Mouse (Mus musculus) naive thymus-derived CD4-positive, alpha-beta T cell, adult 2 months (primary cell): ENCODE measurements around the gene Mki67.

Source experiments
- DNase-seq: peaks from one replicate; pipeline ENCODE4 v3.0.0-alpha.2; 2011; ENCODE audit warnings: low read depth

The Mki67 gene

DNA sequence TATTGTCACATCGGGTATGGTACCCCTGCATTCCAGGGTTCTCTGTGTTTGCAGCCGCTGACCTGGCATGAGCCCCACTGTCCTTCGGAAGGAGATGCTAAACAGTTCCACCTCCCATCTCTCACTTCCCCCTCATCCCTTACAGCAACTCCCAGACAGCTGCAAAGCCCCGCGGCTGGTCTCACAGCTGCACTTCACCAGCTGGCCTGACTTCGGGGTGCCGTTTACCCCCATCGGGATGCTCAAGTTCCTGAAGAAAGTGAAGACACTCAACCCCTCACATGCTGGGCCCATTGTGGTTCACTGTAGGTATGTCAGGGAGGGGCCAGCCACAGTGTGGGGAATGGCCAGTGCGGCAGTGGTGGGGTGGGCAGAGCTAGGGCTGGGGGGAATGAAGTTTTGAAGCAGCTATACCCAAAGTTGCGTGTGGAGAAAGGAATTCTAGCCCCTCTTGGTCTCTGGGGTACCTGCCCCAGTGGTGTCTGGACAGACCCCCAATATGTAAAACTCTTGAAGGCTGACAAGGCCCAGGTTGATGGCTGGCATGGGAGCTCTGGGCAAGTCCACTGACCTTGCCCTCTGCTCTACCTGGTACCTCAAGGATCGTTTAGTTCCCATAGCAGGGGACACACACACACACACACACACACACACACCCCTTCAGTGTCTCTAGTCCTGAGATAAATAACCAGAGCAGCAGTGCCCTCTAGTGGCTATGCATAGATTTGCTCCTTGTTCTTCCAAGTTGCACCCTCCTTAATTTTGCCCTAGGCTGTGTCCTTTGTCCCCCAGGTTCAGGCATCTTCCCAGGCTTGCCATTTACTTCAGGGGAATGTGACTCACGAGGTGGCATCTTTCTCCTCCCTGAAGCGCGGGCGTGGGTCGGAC lies 47.1 kb downstream of the Mki67 start:
- peak; percentile 86 for DNase-seq

DNA sequence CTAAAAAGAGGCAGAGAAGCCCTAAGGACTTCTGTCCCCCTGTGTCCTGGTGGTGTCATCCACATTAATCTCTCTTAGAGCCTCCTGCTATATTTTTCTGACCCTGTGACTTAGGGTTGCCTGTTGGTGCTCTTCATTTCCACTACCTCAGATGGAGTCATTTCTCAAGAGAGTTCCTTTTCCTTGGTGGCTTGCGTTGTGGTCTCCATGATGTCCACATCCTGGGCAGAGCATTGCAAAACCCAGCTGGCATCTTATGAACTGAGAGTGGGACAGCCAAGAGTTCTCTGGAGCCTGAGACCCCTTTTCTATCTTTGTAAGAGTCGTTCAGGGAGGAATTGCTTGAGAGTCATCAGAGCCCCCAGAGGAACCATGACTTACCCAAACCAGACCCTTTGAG lies 49.8 kb downstream of the Mki67 start:
- DNase-seq = no peak

DNA sequence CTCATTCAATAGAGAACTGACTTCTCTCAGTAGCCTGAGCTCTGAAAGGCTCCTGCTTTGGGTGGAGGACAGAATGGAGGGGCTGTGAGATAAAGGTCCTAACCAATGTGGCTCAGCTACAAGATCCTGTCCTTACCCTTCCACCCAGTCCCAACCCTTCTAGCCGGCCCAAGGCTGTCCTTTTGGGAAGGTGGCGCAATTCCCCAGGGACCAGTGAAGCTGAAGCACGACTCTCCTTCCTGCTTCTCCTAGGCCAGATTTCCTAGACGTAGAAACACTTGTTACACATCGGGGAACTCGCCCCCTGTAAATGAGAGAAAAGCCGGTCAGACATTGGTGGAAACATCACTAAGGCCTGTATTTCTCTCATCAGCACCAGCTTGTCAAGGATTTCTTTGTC lies 52.0 kb downstream of the Mki67 start:
- DNase-seq = no peak

DNA sequence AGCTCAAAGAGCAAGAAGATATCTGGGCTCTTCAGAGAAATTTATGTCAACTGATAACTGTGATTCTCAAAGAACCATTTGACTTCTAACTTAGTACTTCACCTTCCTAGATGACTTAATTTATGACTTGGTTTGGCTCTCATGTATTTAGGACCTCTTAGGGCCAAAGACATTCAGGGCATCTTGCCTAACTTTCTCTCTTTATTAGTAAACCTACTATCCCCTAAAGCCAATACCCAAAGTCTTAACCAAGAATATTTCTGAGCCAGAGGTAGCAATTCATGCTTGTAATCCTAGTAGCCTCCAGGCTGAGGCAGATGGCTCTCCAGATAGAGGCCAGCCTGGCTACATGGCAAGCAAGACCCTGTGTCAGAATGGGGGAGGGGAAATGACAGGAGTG lies 55.8 kb downstream of the Mki67 start:
- no peak for DNase-seq

DNA sequence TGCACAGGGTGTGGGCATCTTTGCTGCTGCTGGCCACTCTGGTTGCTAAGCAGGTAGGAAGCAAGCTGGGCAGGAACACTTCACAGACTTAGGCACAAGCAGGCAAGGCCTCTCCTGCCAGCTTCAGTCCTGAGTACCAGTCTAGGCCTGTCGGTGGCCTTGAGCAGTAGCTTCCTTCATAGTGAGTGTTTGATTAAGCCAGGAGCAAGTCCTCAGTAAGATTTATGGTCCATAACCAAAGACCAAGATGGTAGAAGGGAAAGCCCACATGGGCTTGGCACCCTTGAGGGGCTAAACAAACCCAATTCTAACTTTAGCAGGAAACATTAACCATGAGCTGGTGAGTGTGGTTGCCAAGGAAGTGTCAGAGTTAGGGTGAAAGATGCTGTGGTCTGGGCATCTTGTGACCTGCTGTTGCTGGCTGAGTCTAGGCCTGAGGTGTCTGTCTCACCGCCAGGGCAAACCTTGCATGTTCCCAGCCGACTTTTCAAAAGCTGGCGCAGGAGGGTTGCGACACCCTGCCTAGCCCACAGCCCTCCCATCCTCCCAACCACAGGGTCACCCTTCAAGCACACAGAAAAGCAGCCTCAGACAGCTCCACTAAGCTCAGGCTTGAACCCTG lies 56.7 kb downstream of the Mki67 start:
- no peak for DNase-seq

DNA sequence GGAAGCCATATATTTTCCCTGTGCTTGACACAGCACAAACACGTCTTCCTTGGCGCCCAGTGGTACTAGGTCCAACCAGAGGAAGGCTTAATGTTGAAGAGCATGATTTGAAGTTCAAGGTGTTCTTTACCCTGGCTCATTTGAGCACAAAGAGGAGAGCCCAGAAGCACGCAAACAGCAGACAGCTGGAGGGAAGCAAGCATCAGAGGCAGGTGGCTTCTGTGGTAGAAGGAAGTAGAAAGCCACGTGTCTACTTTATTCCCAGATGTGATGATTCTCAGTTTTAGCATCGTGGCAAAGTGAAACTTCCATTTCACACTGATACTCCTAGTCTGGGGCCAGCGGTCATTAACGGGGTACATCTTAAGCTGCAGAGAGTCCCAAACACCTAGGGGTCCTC lies 58.0 kb downstream of the Mki67 start:
- DNase-seq = no peak

DNA sequence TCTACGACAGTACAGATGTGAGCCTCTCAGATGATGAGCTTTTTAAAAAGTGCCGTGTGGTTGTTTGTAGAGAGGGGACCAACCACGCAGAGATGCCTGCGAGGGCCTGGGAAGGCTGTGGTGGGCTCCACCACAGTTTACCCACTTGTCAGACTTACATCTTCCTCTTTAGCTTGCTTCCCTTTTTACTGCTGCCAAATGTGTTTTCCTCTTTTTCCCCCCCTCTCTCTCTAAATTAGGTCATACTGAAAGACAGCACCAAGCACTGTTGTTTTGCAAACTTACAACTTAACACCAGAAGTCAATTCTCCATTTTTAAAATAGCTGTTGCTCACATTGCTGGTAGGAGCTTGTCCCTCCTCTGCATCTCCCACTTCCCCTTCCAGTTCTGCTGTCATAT lies 61.0 kb downstream of the Mki67 start:
- no peak for DNase-seq

DNA sequence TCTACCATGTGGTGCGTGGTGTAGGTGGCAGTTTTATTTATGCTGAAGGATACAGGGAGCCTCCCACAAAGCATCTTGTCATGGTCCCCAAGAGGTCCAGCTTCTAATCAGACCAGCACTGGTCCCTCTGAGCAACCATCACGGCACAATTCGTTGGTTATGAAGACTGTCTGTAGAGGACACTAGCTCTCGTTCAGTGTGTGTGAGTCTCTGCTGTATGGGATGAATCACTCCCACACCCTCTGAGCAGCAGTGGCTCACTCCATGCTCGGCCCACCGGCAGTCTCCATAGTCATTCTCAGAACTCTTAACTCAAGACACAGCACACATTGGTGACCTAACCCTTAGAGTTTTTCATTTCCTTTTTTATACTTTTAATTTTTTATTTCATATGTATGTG lies 61.9 kb downstream of the Mki67 start:
- DNase-seq = no peak

DNA sequence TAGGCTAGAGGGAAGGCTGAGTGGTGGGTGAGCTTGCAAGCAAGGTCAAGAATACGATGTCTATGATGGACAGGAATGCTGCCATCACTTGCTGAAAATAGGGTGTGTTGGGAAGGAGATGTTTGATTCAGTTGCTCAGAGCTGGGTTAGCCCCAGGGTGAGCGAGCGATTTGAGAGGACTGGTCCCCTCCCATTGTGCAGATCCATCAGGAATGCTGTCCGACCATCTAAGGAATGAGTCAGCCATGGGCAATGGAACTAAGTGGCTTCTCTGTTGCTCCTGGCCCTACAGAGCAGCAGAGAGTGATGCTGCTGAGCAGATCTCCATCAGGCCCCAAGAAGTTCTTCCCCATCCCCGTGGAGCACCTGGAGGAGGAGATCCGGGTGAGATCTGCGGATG lies 62.6 kb downstream of the Mki67 start:
- DNase-seq = no peak

DNA sequence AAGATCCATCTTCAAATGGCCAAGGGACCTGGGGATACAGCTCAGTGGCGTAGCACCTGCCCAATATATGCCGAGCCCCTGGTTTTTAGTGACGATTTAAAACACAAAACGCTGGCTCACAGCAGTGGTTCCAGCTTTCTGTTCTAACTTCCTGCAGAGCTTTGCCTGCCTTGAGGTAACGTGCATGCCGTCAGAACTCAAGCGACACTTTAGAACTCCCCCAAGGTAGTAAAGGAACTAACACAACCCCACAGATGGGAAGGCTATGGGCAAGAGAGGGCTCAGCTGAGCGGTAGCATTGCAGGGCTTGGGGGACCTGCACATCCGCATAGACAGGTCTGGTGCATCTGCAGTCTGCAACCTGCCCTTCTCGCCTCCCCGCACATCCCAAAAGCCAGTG lies 63.4 kb downstream of the Mki67 start:
- peak; percentile 68 for DNase-seq

DNA sequence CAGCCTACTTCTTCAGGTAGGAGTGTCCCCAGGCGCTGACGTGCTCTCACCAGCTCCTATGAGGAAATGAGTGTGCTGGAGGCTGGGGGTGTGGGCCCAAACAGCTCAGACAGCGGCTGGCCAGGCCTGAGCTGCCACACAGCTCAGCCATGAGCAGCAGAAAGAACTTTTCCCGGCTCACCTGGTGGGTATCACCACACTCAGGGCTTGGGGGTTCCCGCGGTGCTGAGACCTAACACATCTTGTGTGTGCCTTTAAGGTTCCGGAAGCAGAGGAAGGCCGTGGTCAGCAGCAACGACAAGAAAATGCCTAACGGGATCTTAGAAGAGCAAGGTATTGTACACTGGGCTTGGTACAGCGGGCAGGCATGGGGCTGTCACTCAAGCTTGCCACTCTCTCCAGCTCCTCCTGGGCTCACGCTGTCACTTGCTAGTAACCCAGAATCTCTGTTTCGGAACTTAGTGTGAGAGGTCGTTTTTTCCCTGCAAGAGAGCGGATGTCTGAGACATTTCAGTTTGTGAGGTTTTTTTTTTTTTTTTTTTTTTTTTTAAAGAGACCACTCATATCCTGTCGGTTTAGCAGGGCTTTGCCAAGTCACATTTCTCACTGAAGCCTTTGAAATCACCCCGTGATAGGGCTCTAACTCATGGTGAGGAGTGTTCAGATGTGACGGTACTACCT lies 64.2 kb downstream of the Mki67 start:
- DNase-seq = peak; percentile 79

DNA sequence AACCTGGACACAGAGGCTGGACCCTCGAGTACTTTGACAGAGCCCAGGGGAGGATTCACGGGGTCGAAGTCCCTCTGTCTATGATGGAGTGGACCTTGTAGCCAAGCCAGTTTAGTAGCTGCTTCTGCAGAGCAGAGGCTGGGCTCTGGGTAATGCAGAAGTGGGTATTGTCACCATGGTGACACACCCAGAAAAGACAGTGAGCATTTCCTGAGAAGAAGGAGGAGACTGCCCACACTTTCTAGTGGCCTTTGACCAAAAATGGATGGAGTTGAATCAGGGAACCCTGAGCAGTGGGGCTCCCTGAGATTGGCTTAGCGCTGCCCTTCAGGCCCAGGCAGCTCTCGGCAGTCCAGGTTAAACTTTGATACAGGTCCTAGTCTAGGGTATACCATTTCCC lies 66.1 kb downstream of the Mki67 start:
- DNase-seq = no peak

DNA sequence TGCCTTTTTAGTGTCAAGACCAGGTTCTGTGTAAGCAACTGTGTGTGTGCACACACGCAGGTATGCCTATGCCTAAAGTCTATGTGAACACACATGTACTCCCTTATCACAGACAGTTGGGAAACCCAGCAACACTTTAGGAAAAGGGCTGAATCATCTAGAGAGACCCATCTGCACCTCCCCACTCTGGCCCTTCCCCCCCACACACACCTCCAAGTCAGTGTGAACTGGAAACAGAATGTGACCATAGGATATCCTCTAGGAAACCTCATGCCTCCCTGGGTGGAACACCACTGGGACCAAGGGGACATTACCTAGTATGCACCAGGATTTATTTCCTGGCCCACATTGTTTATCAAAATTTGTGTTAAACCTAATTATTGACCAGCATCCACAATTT lies 66.9 kb downstream of the Mki67 start:
- no peak for DNase-seq

DNA sequence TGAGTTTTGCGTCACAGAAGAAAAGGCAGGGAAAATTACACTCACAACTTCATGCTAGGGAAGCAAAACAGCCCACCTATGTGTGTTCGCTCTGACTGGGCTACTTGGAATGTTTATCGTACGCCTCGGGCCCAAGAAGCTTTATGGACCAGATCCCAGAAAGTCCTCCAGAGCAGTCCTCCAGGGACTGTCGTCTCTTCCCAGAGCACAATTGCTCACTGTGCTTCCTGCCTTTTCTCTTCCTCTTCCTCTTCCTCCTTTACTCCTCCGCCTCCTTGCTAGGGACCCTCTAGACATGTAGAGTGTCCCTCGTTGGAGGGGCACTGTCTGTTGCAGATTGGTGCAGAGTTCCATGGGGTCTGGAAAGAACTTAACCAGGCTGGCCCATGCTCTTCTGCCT lies 67.3 kb downstream of the Mki67 start:
- DNase-seq = no peak

DNA sequence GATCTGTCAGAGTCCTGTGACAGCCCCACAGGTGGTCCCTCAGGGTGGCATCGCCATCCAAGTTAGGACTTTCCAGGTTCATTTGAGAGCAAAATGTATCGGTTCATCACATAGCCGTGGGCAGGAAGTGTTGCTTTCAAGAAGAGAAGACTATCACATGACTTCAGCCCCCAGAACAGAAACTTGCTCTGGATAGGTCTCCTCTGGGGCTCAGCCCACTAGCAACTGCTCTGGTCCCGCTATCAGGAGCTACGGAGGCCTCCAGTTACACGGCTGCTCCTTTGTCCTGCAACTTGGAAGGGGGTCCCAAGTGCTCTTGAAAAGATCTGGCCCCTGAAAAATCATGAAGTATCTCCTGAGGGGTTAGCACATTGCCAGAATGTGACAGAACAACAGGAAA lies 69.2 kb downstream of the Mki67 start:
- DNase-seq = peak; percentile 67

DNA sequence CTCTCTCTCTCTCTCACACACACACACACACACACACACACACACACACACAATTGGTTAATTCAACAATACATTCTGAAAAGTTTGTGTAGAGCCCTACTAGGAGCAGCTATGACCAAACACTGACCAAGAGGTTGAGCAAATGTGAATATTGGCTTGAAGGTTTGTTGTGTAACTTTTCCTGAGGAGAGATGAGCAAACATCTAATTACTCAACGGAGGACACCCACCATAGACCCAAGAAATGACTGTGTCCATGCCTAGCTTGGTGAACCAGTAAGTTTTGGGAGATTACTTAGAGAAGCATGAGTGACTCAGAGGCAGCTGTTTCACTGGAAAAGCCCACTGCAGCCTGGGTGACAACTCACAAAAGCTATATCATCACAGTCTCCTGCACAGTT lies 71.7 kb downstream of the Mki67 start:
- no peak for DNase-seq

DNA sequence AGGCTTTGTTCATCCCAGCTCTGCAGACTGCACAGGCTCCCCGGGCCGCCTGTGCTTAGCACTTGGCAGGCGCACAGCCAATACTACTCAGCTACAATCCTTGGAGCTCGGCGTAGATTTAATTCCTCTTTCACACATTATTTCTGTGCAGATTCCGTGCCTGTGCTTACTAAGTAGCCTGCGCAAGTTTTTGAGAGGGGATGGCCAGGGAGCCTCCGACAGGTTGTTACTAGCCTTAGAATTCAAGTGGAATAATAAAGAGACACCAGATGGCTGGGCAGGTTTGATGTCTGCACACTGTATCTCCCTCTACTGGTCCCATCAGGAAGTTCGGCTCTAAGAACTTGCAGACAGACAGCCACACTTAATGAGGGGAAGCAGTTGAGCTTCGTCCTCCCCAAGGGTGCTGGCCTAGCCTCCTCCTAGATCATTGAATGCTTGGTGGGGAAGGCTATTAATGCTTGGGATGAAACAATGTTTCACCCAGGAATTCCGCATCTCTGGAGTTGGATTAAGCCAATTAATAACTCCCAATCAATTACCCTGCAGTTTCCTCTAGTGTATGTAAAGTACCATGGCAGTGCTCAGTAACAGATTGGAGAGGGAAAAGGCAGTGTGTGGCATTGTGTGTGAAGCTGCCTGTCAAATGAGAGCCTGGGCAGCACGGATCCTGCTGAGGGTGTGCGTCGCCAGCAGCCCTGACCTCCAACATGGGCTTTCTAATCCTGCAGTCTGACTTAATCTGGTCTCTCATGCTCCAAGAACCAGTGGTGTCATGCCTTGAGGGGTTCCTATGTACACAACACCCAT lies 74.3 kb downstream of the Mki67 start:
- DNase-seq = peak; percentile 64
